Mouse (Mus musculus): ENCODE measurements around the gene Henmt1. TPM values are rescaled to one million over a fixed set of nuclear protein-coding genes. Genes with fewer than 3 reads are reported as not detected.

The Henmt1 gene
- polyA plus RNA-seq, 1 experiment from 2014 or later, result 2.4 TPM

DNA sequence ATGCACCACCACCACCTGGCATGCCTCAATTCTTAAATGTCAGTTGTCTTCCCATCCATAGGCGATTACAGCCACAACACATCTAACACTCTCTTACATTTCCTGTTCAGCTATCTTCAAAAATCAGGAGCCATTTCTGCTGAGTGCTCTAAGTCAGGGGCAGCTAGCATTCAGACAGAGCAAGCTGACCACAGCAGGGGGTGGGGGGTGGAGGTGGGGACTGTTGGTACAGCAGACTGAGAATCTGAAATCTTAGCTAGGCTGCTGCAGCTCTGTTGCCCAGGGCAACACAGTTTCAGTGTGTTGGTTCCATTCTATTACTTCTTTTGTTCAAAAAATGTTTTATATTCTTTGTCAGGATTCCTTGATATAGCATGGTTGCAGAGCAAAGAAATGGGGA lies 46.9 kb downstream of the Henmt1 start:
- H3K9me3 ChIP-seq, result no peaks in the 10 kb centered on the region
- H3K9ac ChIP-seq, result no peak overlapping the region
- no peaks in the 10 kb centered on the region for H3K27me3 ChIP-seq
- H3K4me3 ChIP-seq, result no peak overlapping the region
- peaks cover 10% of the 10 kb centered on the region for H3K4me1 ChIP-seq (replicated peaks)
- H3K36me3 ChIP-seq, result peaks cover 56% of the 10 kb centered on the region
- WGBS, result 68% methylated on average over 1 of the region's 1 CpGs
- H3K27ac ChIP-seq, result peak overlapping the region; percentile 75; the same call in 1 of the 2 replicates
- H3K4me2 ChIP-seq, result no peak overlapping the region
- ATAC-seq (ENCODE audit: low FRiP score), result peak; percentile 72

DNA sequence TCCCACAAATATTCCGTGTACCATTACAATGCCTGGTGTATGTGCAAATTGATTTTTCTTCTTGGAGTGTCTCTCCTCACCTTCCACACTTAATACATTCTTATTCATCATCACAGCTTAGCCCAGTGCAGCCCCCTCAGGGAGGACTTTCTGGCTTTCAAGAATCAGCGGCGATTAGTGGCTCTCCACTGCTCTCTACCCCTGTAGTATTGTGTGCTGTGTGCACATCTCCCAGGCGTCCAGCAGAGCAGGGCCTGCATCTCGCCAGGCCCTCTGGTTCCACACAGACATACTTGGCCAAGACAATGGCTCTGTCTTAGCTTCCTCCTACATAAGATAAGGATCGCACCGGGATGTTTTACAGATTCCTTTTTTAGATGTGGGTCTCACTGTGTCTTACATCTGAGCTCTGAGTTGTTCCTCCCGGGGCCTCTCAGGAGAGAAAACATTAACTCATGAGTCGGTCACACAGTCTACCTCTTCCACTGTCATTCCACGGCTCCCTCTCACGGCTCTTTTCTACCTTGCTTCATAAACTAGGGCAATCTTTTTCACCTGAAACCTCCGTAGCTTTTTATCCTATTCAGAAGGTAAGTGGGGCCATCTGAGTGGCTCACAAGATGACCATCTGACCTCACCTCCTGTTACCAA lies 47.5 kb downstream of the Henmt1 start:
- H3K4me3 ChIP-seq, result no peak overlapping the region
- H3K27ac ChIP-seq, result peak overlapping the region; percentile 75
- H3K9ac ChIP-seq, result no peak overlapping the region
- H3K9me3 ChIP-seq, result no peaks in the 10 kb centered on the region
- WGBS, result 61% methylated on average over 12 of the region's 12 CpGs
- H3K36me3 ChIP-seq, result peaks cover 60% of the 10 kb centered on the region
- peak; percentile 69 for ATAC-seq (ENCODE audit: low FRiP score)
- H3K27me3 ChIP-seq, result no peaks in the 10 kb centered on the region
- no peak overlapping the region for H3K4me2 ChIP-seq
- H3K4me1 ChIP-seq (replicated peaks), result peaks cover 10% of the 10 kb centered on the region

DNA sequence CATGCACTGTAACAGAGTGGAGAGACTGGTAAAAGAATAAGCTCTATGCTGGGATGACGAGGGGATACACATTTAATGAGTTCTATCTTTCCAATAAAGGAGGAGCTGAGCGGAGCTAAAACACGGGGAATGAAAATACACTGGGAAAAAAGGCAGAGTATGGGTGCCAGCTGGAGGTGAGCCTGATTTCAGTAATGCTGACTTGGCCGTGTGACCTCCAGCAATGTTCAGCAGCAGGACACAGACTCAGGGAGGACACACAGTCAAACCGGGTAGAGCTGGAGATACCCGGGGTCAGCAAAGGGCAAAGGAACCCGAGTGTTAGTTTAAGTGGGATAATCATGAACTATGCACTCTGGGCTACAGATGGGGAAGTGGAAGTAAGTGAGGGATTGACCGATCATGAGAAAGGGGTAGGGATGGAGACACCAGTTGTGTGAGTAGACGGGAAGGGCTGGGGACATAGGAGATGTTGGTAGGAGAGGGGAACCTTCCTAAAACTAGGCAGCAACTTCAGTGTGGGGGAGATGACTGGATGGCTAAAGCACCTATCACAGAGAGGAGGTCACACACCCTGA lies 50.4 kb downstream of the Henmt1 start:
- Histone ChIP-seq H3K9ac (no peak overlapping the region), H3K27ac (no peak overlapping the region), H3K36me3 (peaks cover 42% of the 10 kb centered on the region), H3K27me3 (no peaks in the 10 kb centered on the region), H3K9me3 (no peaks in the 10 kb centered on the region), H3K4me2 (no peak overlapping the region), H3K4me3 (no peak overlapping the region), H3K4me1 (replicated peaks) (peaks cover 10% of the 10 kb centered on the region)
- 89% methylated on average over 9 of the region's 9 CpGs for WGBS
- ATAC-seq (ENCODE audit: low FRiP score), result no peak

DNA sequence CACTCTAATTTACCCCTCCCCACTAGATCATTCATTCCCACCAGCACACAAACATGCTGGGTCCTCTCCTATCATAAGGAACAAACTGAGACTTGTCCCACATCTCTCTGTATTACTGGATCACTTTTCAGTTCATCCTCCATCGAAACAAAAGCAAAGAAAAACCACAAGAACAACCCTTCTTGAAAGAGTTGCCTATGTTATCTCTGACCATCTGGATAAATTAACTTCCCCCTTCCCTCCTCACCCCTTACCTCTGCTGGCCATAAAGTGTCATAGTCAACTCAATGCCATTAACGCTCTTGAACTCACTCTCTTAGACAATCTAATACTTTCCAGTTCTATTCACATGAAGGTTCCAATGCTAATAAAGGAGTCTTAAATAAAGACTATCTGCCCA lies 54.8 kb downstream of the Henmt1 start:
- no peak overlapping the region for H3K4me3 ChIP-seq

DNA sequence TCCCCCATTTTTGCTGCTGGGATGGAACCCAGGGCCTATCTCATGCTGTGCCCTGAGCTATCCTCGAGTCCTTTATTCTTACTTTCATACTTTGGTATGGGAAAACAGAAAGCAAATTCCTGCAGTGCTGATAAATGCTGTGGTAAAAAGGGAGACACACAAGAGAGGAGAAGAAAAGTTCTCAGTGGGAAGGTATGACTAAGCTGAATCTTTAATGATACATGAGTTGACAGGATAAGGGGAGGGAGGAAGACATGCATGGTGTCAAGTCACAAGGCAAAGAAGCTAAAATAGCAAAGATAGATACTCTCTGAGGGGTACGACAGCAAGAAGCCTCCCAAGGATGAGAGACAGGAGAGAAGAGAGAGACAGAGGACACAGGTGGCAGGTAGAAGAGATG lies 55.7 kb downstream of the Henmt1 start:
- no peak for ATAC-seq (ENCODE audit: low FRiP score)
- 91% methylated on average over 2 of the region's 2 CpGs for WGBS

More for the DNA sequence above, 54.8 kb downstream of the Henmt1 start:
- Histone ChIP-seq H3K9ac (no peak overlapping the region), H3K4me1 (replicated peaks) (no peaks in the 10 kb centered on the region), H3K27me3 (no peaks in the 10 kb centered on the region), H3K36me3 (peaks cover 29% of the 10 kb centered on the region), H3K9me3 (no peaks in the 10 kb centered on the region), H3K27ac (no peak overlapping the region), H3K4me2 (no peak overlapping the region)
- ATAC-seq (ENCODE audit: low FRiP score), result no peak
- WGBS, result 96% methylated on average over 2 of the region's 2 CpGs

DNA sequence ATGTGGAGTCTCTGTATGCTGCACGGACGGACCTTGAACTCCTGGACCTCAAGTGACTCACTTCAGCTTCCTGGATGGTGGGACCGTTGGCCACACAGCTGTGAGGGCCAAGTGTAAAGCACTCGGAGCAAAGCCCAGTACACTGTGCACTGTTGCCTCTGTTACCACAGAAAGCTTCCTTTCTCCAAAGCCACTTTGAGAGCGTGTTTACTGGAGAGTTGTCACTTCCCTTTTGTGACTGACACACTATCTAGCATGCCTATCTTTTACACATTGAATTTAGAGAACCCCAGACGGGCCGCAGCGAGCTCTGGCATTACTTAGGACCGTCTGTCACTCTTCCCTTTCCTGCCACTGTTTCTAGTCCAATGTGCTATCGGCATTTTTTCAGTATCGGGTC lies 57.6 kb downstream of the Henmt1 start:
- ATAC-seq (ENCODE audit: low FRiP score), result no peak
- Histone ChIP-seq H3K27me3 (no peaks in the 10 kb centered on the region), H3K36me3 (peaks cover 23% of the 10 kb centered on the region), H3K4me3 (no peak overlapping the region), H3K4me1 (replicated peaks) (no peaks in the 10 kb centered on the region), H3K9me3 (no peaks in the 10 kb centered on the region), H3K9ac (no peak overlapping the region), H3K27ac (no peak overlapping the region), H3K4me2 (no peak overlapping the region)
- 84% methylated on average over 11 of the region's 11 CpGs for WGBS

More for the DNA sequence above, 55.7 kb downstream of the Henmt1 start:
- H3K9ac ChIP-seq, result no peak overlapping the region
- no peak overlapping the region for H3K4me2 ChIP-seq
- no peaks in the 10 kb centered on the region for H3K27me3 ChIP-seq
- H3K27ac ChIP-seq, result no peak overlapping the region
- no peaks in the 10 kb centered on the region for H3K9me3 ChIP-seq
- H3K36me3 ChIP-seq, result peaks cover 24% of the 10 kb centered on the region
- H3K4me1 ChIP-seq (replicated peaks), result no peaks in the 10 kb centered on the region
- H3K4me3 ChIP-seq, result no peak overlapping the region

DNA sequence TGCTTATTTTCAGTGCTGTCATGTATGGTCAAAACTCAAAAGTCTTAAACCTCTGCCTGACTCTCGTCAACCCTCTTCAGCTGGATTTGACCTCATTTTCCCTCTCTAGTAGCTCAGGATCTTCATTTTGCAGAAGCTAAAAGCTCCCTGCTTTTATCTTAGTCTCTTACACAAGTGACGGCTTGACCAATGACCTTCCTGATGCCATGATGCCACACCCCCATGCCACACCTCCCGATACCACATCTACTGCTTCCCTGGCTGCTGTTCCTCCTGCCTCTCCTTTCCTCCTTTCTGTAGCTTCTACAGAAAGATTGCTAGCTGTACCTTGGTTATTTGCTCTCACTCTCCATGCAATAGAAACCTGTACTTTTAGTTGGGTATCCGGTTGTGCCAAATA lies 58.1 kb downstream of the Henmt1 start:
- no peak overlapping the region for H3K4me3 ChIP-seq
- H3K27me3 ChIP-seq, result no peaks in the 10 kb centered on the region
- H3K4me1 ChIP-seq (replicated peaks), result no peaks in the 10 kb centered on the region
- H3K27ac ChIP-seq, result no peak overlapping the region
- no peak overlapping the region for H3K4me2 ChIP-seq
- no peak overlapping the region for H3K9ac ChIP-seq
- ATAC-seq (ENCODE audit: low FRiP score), result no peak
- no peaks in the 10 kb centered on the region for H3K9me3 ChIP-seq
- H3K36me3 ChIP-seq, result peaks cover 24% of the 10 kb centered on the region
- WGBS, result 78% methylated on average over 4 of the region's 4 CpGs

DNA sequence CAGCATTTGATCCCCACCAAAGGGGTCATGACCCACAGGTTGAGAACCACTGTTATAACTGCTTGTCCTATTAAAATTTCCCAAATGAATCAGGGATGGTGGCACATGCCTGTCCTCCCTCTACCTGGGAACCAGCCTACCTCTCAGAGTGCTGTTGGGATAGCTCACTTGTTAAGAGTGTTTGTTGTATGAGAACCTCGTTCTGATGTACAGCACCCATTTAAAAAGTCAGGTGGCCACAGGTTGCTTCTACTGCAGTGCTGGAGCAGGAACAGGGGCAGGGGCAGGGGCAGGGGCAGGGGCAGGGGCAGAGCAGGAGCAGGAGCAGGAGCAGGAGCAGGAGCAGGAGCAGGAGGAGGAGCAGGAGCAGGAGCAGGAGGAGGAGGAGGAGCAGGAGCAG lies 59.5 kb downstream of the Henmt1 start:
- Histone ChIP-seq H3K9ac (no peak overlapping the region), H3K4me2 (no peak overlapping the region), H3K9me3 (no peaks in the 10 kb centered on the region), H3K36me3 (peaks cover 24% of the 10 kb centered on the region), H3K27ac (no peak overlapping the region), H3K4me3 (no peak overlapping the region), H3K4me1 (replicated peaks) (no peaks in the 10 kb centered on the region), H3K27me3 (no peaks in the 10 kb centered on the region)
- no peak for ATAC-seq (ENCODE audit: low FRiP score)
- 86% methylated on average over 1 of the region's 1 CpGs for WGBS

DNA sequence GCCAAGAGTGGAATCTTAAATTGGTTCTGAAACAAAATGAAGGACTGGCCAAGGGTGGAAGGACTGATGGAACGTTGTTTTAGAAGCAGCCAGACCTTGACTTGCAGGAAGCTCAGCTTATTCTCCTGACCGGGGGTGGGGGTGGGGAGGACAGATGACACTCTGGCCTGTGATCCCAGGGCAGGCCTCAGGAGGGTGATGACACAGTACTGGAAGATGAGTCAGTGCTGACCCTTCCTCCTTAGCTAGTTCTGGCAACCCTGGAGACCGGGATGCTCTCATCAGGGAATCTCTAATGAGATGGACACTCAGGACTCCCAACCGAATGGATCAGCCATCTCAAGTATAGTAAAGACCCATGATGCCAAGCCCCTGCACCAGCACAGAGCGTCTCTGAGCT lies 66.1 kb downstream of the Henmt1 start:
- Histone ChIP-seq H3K36me3 (peaks cover 17% of the 10 kb centered on the region), H3K4me2 (no peak overlapping the region), H3K9ac (no peak overlapping the region), H3K27ac (no peak overlapping the region), H3K4me3 (no peak overlapping the region), H3K9me3 (no peaks in the 10 kb centered on the region), H3K27me3 (no peaks in the 10 kb centered on the region), H3K4me1 (replicated peaks) (no peaks in the 10 kb centered on the region)
- 82% methylated on average over 5 of the region's 5 CpGs for WGBS
- ATAC-seq (ENCODE audit: low FRiP score), result no peak

DNA sequence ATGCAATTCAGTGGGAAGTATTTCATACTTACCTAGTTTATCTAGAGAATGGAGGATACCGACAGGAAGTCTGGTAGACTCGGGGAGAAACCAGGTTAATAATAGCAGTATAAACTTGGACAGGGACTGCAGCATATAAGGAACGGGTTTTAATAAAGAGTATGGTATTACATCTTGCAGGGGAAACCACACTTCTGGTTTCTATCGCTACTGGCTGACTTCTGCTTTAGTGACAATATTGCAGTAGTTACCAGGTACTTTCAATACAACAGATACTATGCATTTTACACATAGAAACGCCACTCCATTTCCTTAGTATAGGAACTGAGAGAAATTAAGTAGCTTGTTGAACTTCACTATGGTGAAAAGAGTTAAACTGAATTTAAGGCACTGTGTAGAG lies 68.5 kb downstream of the Henmt1 start:
- H3K4me3 ChIP-seq, result no peak overlapping the region
- 93% methylated on average over 5 of the region's 5 CpGs for whole genome bisulfite sequencing
- no peak for ATAC-seq (ENCODE audit: low FRiP score)

More for the DNA sequence above, 68.5 kb downstream of the Henmt1 start:
- Histone ChIP-seq H3K27me3 (no peaks in the 10 kb centered on the region), H3K27ac (no peak overlapping the region), H3K9me3 (no peaks in the 10 kb centered on the region), H3K4me1 (replicated peaks) (peaks cover 3% of the 10 kb centered on the region; the same call in 1 of the 2 replicates), H3K36me3 (no peaks in the 10 kb centered on the region), H3K4me2 (no peak overlapping the region), H3K9ac (no peak overlapping the region)

Other genes with a start within 250 kb of the Henmt1 start
- 24.4 and 26.8 TPM in 2 replicates for gene Gpsm2, start 217.6 kb upstream of the Henmt1 start, polyA plus RNA-seq (2015; fragmentation: Nextera tagmentation; extraction: Ambion mirVana)
- 0.16 TPM in 1 of 2 replicates, not detected in the other for gene Aknad1, start 200.2 kb upstream of the Henmt1 start, polyA plus RNA-seq (2015; fragmentation: Nextera tagmentation; extraction: Ambion mirVana)
- 15.5 and 16.7 TPM in 2 replicates for gene Stxbp3, start 99.3 kb upstream of the Henmt1 start, polyA plus RNA-seq (2015; fragmentation: Nextera tagmentation; extraction: Ambion mirVana)
- gene Fndc7, start 49.9 kb upstream of the Henmt1 start, polyA plus RNA-seq (2015; fragmentation: Nextera tagmentation; extraction: Ambion mirVana), result 0.09 TPM in 1 of 2 replicates, not detected in the other
- 67.6 and 70.4 TPM in 2 replicates for gene Prpf38b, start 28.1 kb upstream of the Henmt1 start, polyA plus RNA-seq (2015; fragmentation: Nextera tagmentation; extraction: Ambion mirVana)
- gene Gm9857, start 572 bp downstream of the Henmt1 start, polyA plus RNA-seq (2015; fragmentation: Nextera tagmentation; extraction: Ambion mirVana), result not detected in 2 replicates
- 10.0 and 10.1 TPM in 2 replicates for gene Fam102b, start 87.7 kb downstream of the Henmt1 start, polyA plus RNA-seq (2015; fragmentation: Nextera tagmentation; extraction: Ambion mirVana)
- gene Slc25a54, start 140.6 kb downstream of the Henmt1 start, polyA plus RNA-seq (2015; fragmentation: Nextera tagmentation; extraction: Ambion mirVana), result not detected in 2 replicates
- 7.5 and 9.0 TPM in 2 replicates for gene Slc25a24, start 183.3 kb downstream of the Henmt1 start, polyA plus RNA-seq (2015; fragmentation: Nextera tagmentation; extraction: Ambion mirVana)